Mouse (Mus musculus) intestine, embryonic 14.5 days (tissue): ENCODE measurements around the gene Gpr87. TPM values are rescaled to one million over a fixed set of nuclear protein-coding genes. Genes with fewer than 3 reads are reported as not detected.
"Not testable (repeated sequence)": the region's sequence is repeated elsewhere in the genome, so short reads cannot be mapped to it uniquely, and the experiment has no call there.

Experiments used
- ATAC-seq: fragments of 200-750 bp; cut with Nextera tagmentation; replicated peaks from 2 replicates; pipeline ENCODE4 v1.8.0; 2017; ENCODE audit warnings: low read depth, moderate number of reproducible peaks, moderate TSS enrichment, moderate library complexity; ENCODE audit not compliant: low FRiP score, low TSS enrichment
- DNase-seq: peaks from one replicate; pipeline ENCODE4 v3.0.0-alpha.2; 2018; ENCODE audit warnings: low spot score
- H3K27ac ChIP-seq: fragments of 300-500 bp; sonication (generic); 2 replicates; pipeline ENCODE4 v1.5.1; 2014; ENCODE audit warnings: low read depth, mild to moderate bottlenecking, control low read depth
- H3K27me3 ChIP-seq: fragments of 300-500 bp; sonication (generic); replicated peaks from 2 replicates; pipeline ENCODE4 v1.6.1; 2014; ENCODE audit warnings: low read length, control low read depth; ENCODE audit not compliant: control insufficient read depth, insufficient read depth
- H3K36me3 ChIP-seq: fragments of 300-500 bp; sonication (generic); 2 replicates; pipeline ENCODE4 v1.6.1; 2014; ENCODE audit warnings: low read length, control low read depth; ENCODE audit not compliant: control insufficient read depth, insufficient read depth
- H3K4me1 ChIP-seq: fragments of 300-500 bp; sonication (generic); replicated peaks from 2 replicates; pipeline ENCODE4 v1.6.1; 2014; ENCODE audit warnings: low read length, control low read depth, mixed read lengths; ENCODE audit not compliant: control insufficient read depth, insufficient read depth
- H3K4me2 ChIP-seq: fragments of 300-500 bp; sonication (generic); 2 replicates; pipeline ENCODE4 v1.6.1; 2014; ENCODE audit warnings: low read length
- H3K4me3 ChIP-seq: fragments of 300-500 bp; sonication (generic); 2 replicates; pipeline ENCODE4 v1.5.1; 2014; ENCODE audit warnings: low read depth, low read length, control low read depth, mixed read lengths
- H3K9ac ChIP-seq: fragments of 300-500 bp; sonication (generic); 2 replicates; pipeline ENCODE4 v1.6.1; 2014; ENCODE audit warnings: mild to moderate bottlenecking, low read length
- H3K9me3 ChIP-seq: fragments of 300-500 bp; sonication (generic); 2 replicates; pipeline ENCODE4 v1.6.1; 2016; ENCODE audit warnings: low read length, control low read depth; ENCODE audit not compliant: control insufficient read depth
- WGBS: fragments of 180-500 bp; shearing (Covaris S2); extraction: QIAGEN DNeasy Blood & Tissue Kit; methylation state at CpG from one replicate; pipeline ENCODE4 v1.1.7; 2014; 5-methylcytosine and 5-hydroxymethylcytosine counted together
- polyA plus RNA-seq: library from polyadenylated mRNA; unstranded; fragments of >200 nt; fragmentation: Nextera tagmentation; extraction: Ambion mirVana; gene quantifications from 2 replicates; pipeline ENCODE4 v1.2.1, GENCODE M21; 2014

Gene Gpr87
- polyA plus RNA-seq, 1 experiment from 2014 or later, result not detected

- H3K36me3 ChIP-seq, result no peaks in the 10 kb centered on the region
- H3K4me3 ChIP-seq, result no peak overlapping the region
- no peaks in the 10 kb centered on the region for H3K9me3 ChIP-seq
- H3K4me2 ChIP-seq, result no peak overlapping the region
- ATAC-seq (no peak), DNase-seq (no peak)
- no peaks in the 10 kb centered on the region for H3K27me3 ChIP-seq
- H3K27ac ChIP-seq, result no peak overlapping the region
- no peak overlapping the region for H3K9ac ChIP-seq
- WGBS, result 91% methylated on average over 6 of the region's 6 CpGs
- no peaks in the 10 kb centered on the region for H3K4me1 ChIP-seq
These were observed 39.5 kb downstream of the Gpr87 start for GRCm38 (mm10) chr3:59155404-59155803.

GRCm38 (mm10) chr3:59154888-59155287 lies 40.0 kb downstream of the Gpr87 start:
- no peaks in the 10 kb centered on the region for H3K4me1 ChIP-seq
- no peaks in the 10 kb centered on the region for H3K9me3 ChIP-seq
- ATAC-seq (no peak), DNase-seq (no peak)
- no peaks in the 10 kb centered on the region for H3K36me3 ChIP-seq
- WGBS, result 84% methylated on average over 2 of the region's 2 CpGs
- H3K4me2 ChIP-seq, result no peak overlapping the region
- H3K27ac ChIP-seq, result no peak overlapping the region
- no peaks in the 10 kb centered on the region for H3K27me3 ChIP-seq
- no peak overlapping the region for H3K9ac ChIP-seq
- H3K4me3 ChIP-seq, result no peak overlapping the region

- Histone ChIP-seq H3K4me3 (no peak within 1 kb of the TSS), H3K27ac (no peak within 1 kb of the TSS), H3K4me1 (no peaks in the 10 kb centered on the region), H3K9ac (no peak within 1 kb of the TSS), H3K9me3 (no peaks in the 10 kb centered on the region), H3K36me3 (no peaks in the 10 kb centered on the region), H3K27me3 (no peaks in the 10 kb centered on the region), H3K4me2 (no peak within 1 kb of the TSS)
- no peak for ATAC-seq
- 73% methylated on average over 5 of the region's 5 CpGs for WGBS
- DNase-seq, result no peak
These were observed 41.5 kb downstream of the Gpr87 start, which contains the start of gene P2ry14 for GRCm38 (mm10) chr3:59153424-59153823. Gene P2ry14, minus strand, starts transcription at chr3:59153618.

DNA sequence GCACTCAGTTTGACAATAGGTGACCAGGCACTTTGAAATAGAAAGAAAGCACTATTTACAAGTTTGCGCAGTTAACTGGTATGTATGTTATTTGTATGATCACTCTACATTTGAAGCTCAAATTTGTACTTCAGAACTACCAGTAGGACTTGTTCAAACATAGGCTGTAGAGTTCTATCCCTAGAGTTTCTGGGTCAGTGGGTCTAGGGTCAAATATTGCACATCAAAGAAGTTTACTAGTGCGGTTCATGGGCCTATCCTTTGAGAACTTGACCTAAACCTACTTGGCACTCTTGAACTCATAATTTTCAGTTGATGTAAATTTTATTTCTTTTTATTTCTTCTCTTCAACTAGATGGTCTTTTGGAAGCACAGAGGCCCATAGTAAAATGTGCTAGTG lies 44.3 kb downstream of the Gpr87 start:
- no peak overlapping the region for H3K27ac ChIP-seq
- no peak for DNase-seq
- H3K4me2 ChIP-seq, result no peak overlapping the region
- ATAC-seq, result no peak
- 95% methylated on average over 2 of the region's 2 CpGs for WGBS
- H3K9me3 ChIP-seq, result no peaks in the 10 kb centered on the region
- no peaks in the 10 kb centered on the region for H3K36me3 ChIP-seq
- H3K9ac ChIP-seq, result no peak overlapping the region
- no peaks in the 10 kb centered on the region for H3K4me1 ChIP-seq
- no peak overlapping the region for H3K4me3 ChIP-seq
- no peaks in the 10 kb centered on the region for H3K27me3 ChIP-seq

GRCm38 (mm10) chr3:59149646-59150045 lies 45.3 kb downstream of the Gpr87 start:
- no peaks in the 10 kb centered on the region for H3K27me3 ChIP-seq

GRCm38 (mm10) chr3:59145194-59145593 lies 49.7 kb downstream of the Gpr87 start:
- Histone ChIP-seq H3K4me3 (no peak overlapping the region), H3K36me3 (no peaks in the 10 kb centered on the region), H3K4me2 (no peak overlapping the region), H3K9me3 (no peaks in the 10 kb centered on the region), H3K27ac (no peak overlapping the region), H3K9ac (no peak overlapping the region), H3K4me1 (no peaks in the 10 kb centered on the region), H3K27me3 (no peaks in the 10 kb centered on the region)
- WGBS, result 73% methylated on average over 5 of the region's 5 CpGs
- no peak for ATAC-seq
- DNase-seq, result no peak

More at GRCm38 (mm10) chr3:59149646-59150045, 45.3 kb downstream of the Gpr87 start:
- no peaks in the 10 kb centered on the region for H3K4me1 ChIP-seq
- H3K4me2 ChIP-seq, result no peak overlapping the region
- no peak overlapping the region for H3K9ac ChIP-seq
- no peak overlapping the region for H3K4me3 ChIP-seq
- DNase-seq, result no peak
- no peaks in the 10 kb centered on the region for H3K9me3 ChIP-seq
- no peak overlapping the region for H3K27ac ChIP-seq
- ATAC-seq, result no peak
- no peaks in the 10 kb centered on the region for H3K36me3 ChIP-seq

DNA sequence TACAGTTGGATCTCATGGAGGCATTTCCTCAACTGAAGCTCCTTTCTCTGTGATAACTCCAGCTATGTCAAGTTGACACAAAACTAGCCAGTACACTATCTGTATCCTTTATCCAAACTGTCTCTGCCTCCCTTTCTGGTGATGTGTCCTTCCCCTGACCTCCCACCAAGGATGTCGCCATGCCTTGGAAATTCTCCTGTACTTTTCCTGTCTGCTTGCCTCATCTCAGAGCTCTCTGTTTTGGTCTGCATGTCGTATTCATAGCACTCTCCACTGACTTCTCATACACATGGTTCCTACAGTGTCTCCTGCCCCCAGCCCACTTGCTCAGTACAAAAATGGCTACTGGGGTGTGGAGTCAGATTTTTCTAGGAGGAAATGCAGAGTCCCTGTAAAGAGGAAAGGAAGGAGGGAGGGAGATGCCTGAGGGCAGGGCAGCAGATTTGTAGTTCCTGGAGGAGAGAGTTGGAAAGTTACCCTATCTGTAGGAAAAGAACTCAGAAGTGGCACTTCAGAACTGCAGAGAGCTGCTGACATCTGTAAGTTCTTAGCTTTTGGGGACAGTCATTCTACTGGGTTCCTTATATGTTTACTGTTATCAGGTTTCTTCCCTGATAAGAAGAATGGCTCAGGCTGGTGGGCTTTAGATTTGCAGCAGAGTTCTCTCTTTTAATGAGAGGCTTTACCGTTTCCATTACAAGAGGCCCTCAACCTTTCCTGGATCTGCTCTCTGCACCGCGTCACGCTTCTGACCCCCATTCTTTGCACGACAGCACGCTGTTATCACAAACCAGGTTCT lies 53.2 kb downstream of the Gpr87 start:
- DNase-seq, result no peak
- WGBS, result 68% methylated on average over 8 of the region's 8 CpGs
- no peak overlapping the region for H3K27ac ChIP-seq
- H3K4me1 ChIP-seq, result no peaks in the 10 kb centered on the region
- ATAC-seq, result no peak
- no peaks in the 10 kb centered on the region for H3K27me3 ChIP-seq
- H3K4me2 ChIP-seq, result no peak overlapping the region
- H3K36me3 ChIP-seq, result no peaks in the 10 kb centered on the region
- no peak overlapping the region for H3K9ac ChIP-seq
- H3K4me3 ChIP-seq, result no peak overlapping the region
- no peaks in the 10 kb centered on the region for H3K9me3 ChIP-seq

DNA sequence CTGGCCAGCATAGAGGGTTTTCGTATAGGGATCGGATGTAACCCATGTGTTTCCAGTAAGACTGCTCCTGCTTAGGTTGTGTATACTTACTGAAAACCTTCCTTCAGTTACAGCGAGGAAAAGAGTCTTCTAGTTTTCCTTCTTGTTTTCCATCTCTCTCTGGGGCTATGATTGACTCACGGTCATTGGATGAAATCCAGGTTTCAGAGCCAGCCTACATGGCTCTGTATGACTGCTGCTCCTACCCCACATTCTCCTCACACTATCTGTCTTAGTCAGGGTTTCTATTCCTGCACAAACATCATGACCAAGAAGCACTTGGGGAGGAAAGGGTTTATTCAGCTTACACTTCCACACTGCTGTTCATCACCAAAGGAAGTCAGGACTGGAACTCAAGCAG lies 54.0 kb downstream of the Gpr87 start:
- DNase-seq, H3K9me3 ChIP-seq, H3K4me2 ChIP-seq, H3K27ac ChIP-seq, H3K9ac ChIP-seq, ATAC-seq, H3K4me3 ChIP-seq, H3K27me3 ChIP-seq, H3K36me3 ChIP-seq, H3K4me1 ChIP-seq: not testable (repeated sequence)
- WGBS, result 90% methylated on average over 4 of the region's 4 CpGs

DNA sequence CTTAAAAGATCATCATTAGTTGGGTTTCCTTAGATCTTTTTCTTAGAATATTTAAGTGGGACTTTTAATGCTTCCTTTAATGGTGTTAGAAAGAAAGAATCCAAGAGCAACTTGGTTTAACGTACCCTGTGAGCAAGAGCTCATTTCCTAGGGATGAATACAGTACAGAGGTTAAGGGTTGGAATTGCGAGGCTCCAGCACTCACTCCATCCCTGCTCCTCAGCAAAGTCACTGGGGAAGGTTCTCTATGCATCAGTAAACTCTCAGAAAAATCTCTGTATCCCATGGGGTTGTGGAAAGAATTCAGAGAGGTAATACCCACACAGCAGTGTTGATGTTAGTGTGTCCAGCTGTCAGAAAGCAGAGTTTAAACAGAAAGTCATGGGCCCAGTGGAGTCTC lies 54.8 kb downstream of the Gpr87 start:
- Histone ChIP-seq H3K4me3 (no peak overlapping the region), H3K27ac (no peak overlapping the region), H3K4me1 (no peaks in the 10 kb centered on the region), H3K36me3 (no peaks in the 10 kb centered on the region), H3K4me2 (no peak overlapping the region), H3K27me3 (no peaks in the 10 kb centered on the region), H3K9ac (no peak overlapping the region), H3K9me3 (no peaks in the 10 kb centered on the region)
- WGBS, result 53% methylated on average over 2 of the region's 2 CpGs
- no peak for ATAC-seq
- DNase-seq, result no peak
